Mouse (Mus musculus) heart, embryonic 13.5 days (tissue): Measurements from ENCODE around the gene Rspry1. TPM values are rescaled to one million over a fixed set of nuclear protein-coding genes. Genes with fewer than 3 reads are reported as not detected.

ENCODE experiments used
- ATAC-seq: fragments of 200-750 bp; cut with Nextera tagmentation; 2 replicates; pipeline ENCODE4 v1.8.0; 2017; ENCODE audit warnings: moderate TSS enrichment; ENCODE audit not compliant: insufficient number of reproducible peaks, low FRiP score, low TSS enrichment; ENCODE audit errors: extremely low read depth
- H3K27ac ChIP-seq: fragments of 300-500 bp; sonication (generic); replicated peaks from 2 replicates; pipeline ENCODE4 v1.5.1; 2015; ENCODE audit warnings: moderate library complexity, mild to moderate bottlenecking, inconsistent platforms
- H3K27me3 ChIP-seq: fragments of 300-500 bp; sonication (generic); replicated peaks from 2 replicates; pipeline ENCODE4 v1.6.1; 2015; ENCODE audit warnings: mild to moderate bottlenecking, inconsistent platforms
- H3K36me3 ChIP-seq: fragments of 300-500 bp; sonication (generic); 2 replicates; pipeline ENCODE4 v1.6.1; 2015; ENCODE audit warnings: mild to moderate bottlenecking, inconsistent platforms
- H3K4me1 ChIP-seq: fragments of 300-500 bp; sonication (generic); 2 replicates; pipeline ENCODE4 v1.6.1; 2015; ENCODE audit warnings: inconsistent platforms
- H3K4me2 ChIP-seq: fragments of 300-500 bp; sonication (generic); 2 replicates; pipeline ENCODE4 v1.6.1; 2015; ENCODE audit warnings: inconsistent platforms, mild to moderate bottlenecking, moderate library complexity
- H3K4me3 ChIP-seq: fragments of 300-500 bp; sonication (generic); 2 replicates; pipeline ENCODE4 v1.5.1; 2015; ENCODE audit warnings: moderate library complexity, mild to moderate bottlenecking, inconsistent platforms
- H3K9ac ChIP-seq: fragments of 300-500 bp; sonication (generic); 2 replicates; pipeline ENCODE4 v1.6.1; 2015; ENCODE audit warnings: inconsistent platforms, mild to moderate bottlenecking, moderate library complexity
- H3K9me3 ChIP-seq: fragments of 300-500 bp; sonication (generic); 2 replicates; pipeline ENCODE4 v1.6.1; 2016; ENCODE audit warnings: inconsistent platforms
- WGBS: fragments of 180-500 bp; shearing (Covaris S2); methylation state at CpG from one replicate; pipeline ENCODE4 v1.1.7; 2015; ENCODE audit warnings: mixed read lengths; 5-methylcytosine and 5-hydroxymethylcytosine counted together
- polyA plus RNA-seq: library from polyadenylated mRNA; unstranded; fragments of >200 nt; fragmentation: Nextera tagmentation; extraction: Ambion mirVana; gene quantifications from 2 replicates; pipeline ENCODE4 v1.2.1, GENCODE M21; 2015

Gene Rspry1
- polyA plus RNA-seq: 21.6 and 22.9 TPM in 2 replicates

- H3K4me1 ChIP-seq: peaks cover 31% of the 10 kb centered on the region
- ATAC-seq: peak; percentile 99
- H3K4me3 ChIP-seq: peak within 1 kb of the TSS; percentile 76
- H3K27me3 ChIP-seq: no peaks in the 10 kb centered on the region
- H3K36me3 ChIP-seq: no peaks in the 10 kb centered on the region
- WGBS: under 1% methylated on average over 54 of the region's 55 CpGs
- peak within 1 kb of the TSS; percentile 91 for H3K9ac ChIP-seq
- H3K4me2 ChIP-seq: peak within 1 kb of the TSS; percentile 97
- H3K27ac ChIP-seq: peak within 1 kb of the TSS; percentile 83
- H3K9me3 ChIP-seq: no peaks in the 10 kb centered on the region
Observed at GRCm38 (mm10) chr8:94601607-94602385, at the start of gene Rspry1, which contains the start of gene Fam192a. Gene Rspry1, plus strand, starts transcription at chr8:94601937. Gene Fam192a, minus strand, starts transcription at chr8:94601997.

GRCm38 (mm10) chr8:94552696-94553095, 49.0 kb upstream of the Rspry1 start:
- Histone ChIP-seq H3K9me3 (no peaks in the 10 kb centered on the region), H3K27ac (no peak overlapping the region), H3K4me2 (no peak overlapping the region), H3K4me3 (no peak overlapping the region), H3K4me1 (peaks cover 30% of the 10 kb centered on the region), H3K27me3 (0 out of 2 replicates have a peak, but pooled peaks cover 3% of the 10 kb centered on the region), H3K9ac (no peak overlapping the region), H3K36me3 (no peaks in the 10 kb centered on the region)
- ATAC-seq: no peak
- 88% methylated on average over 2 of the region's 2 CpGs for WGBS

GRCm38 (mm10) chr8:94557281-94557680, 44.5 kb upstream of the Rspry1 start:
- H3K27ac ChIP-seq: no peak overlapping the region
- 0 out of 2 replicates have a peak, but pooled peaks cover 2% of the 10 kb centered on the region for H3K4me1 ChIP-seq
- H3K36me3 ChIP-seq: no peaks in the 10 kb centered on the region
- WGBS: 63% methylated on average over 3 of the region's 3 CpGs
- no peak for ATAC-seq
- no peaks in the 10 kb centered on the region for H3K9me3 ChIP-seq
- no peak overlapping the region; the same call in 1 of the 2 replicates for H3K9ac ChIP-seq
- H3K4me3 ChIP-seq: no peak overlapping the region
- no peak overlapping the region for H3K4me2 ChIP-seq
- H3K27me3 ChIP-seq: 0 out of 2 replicates have a peak, but pooled peaks cover 3% of the 10 kb centered on the region

GRCm38 (mm10) chr8:94561256-94561655, 40.5 kb upstream of the Rspry1 start:
- no peaks in the 10 kb centered on the region for H3K27me3 ChIP-seq
- H3K27ac ChIP-seq: no peak overlapping the region
- no peak for ATAC-seq
- H3K4me1 ChIP-seq: 0 out of 2 replicates have a peak, but pooled peaks cover 2% of the 10 kb centered on the region
- H3K36me3 ChIP-seq: no peaks in the 10 kb centered on the region
- no peak overlapping the region for H3K4me3 ChIP-seq
- no peaks in the 10 kb centered on the region for H3K9me3 ChIP-seq
- WGBS: 73% methylated on average over 5 of the region's 5 CpGs
- H3K4me2 ChIP-seq: no peak overlapping the region
- no peak overlapping the region for H3K9ac ChIP-seq

- ATAC-seq: no peak
- Histone ChIP-seq H3K4me2 (no peak overlapping the region), H3K4me3 (no peak overlapping the region), H3K9me3 (no peaks in the 10 kb centered on the region), H3K36me3 (no peaks in the 10 kb centered on the region), H3K27me3 (no peaks in the 10 kb centered on the region), H3K4me1 (no peaks in the 10 kb centered on the region), H3K27ac (no peak overlapping the region), H3K9ac (no peak overlapping the region)
Observed at GRCm38 (mm10) chr8:94564421-94564820, 37.3 kb upstream of the Rspry1 start.

GRCm38 (mm10) chr8:94566033-94566432, 35.7 kb upstream of the Rspry1 start:
- H3K4me3 ChIP-seq: no peak overlapping the region
- H3K4me1 ChIP-seq: no peaks in the 10 kb centered on the region
- H3K9ac ChIP-seq: no peak overlapping the region
- no peak for ATAC-seq
- no peaks in the 10 kb centered on the region for H3K9me3 ChIP-seq
- no peak overlapping the region for H3K4me2 ChIP-seq
- WGBS: 58% methylated on average over 6 of the region's 6 CpGs
- H3K36me3 ChIP-seq: no peaks in the 10 kb centered on the region
- no peaks in the 10 kb centered on the region for H3K27me3 ChIP-seq
- H3K27ac ChIP-seq: no peak overlapping the region

- WGBS: 68% methylated on average over 15 of the region's 15 CpGs
- Histone ChIP-seq H3K36me3 (peaks cover 2% of the 10 kb centered on the region; the same call in 1 of the 2 replicates), H3K4me3 (no peak overlapping the region), H3K27ac (no peak overlapping the region), H3K27me3 (no peaks in the 10 kb centered on the region), H3K9ac (no peak overlapping the region), H3K4me1 (no peaks in the 10 kb centered on the region), H3K4me2 (no peak overlapping the region), H3K9me3 (no peaks in the 10 kb centered on the region)
- ATAC-seq: no peak
Observed at GRCm38 (mm10) chr8:94566446-94567158, 35.1 kb upstream of the Rspry1 start.

GRCm38 (mm10) chr8:94567159-94567849, 34.4 kb upstream of the Rspry1 start:
- no peak for ATAC-seq
- no peak overlapping the region for H3K27ac ChIP-seq
- H3K27me3 ChIP-seq: no peaks in the 10 kb centered on the region
- H3K9me3 ChIP-seq: no peaks in the 10 kb centered on the region
- no peak overlapping the region for H3K4me3 ChIP-seq
- no peaks in the 10 kb centered on the region for H3K4me1 ChIP-seq
- no peak overlapping the region for H3K9ac ChIP-seq
- H3K36me3 ChIP-seq: peaks cover 6% of the 10 kb centered on the region; the same call in 1 of the 2 replicates
- WGBS: 74% methylated on average over 8 of the region's 8 CpGs
- H3K4me2 ChIP-seq: no peak overlapping the region

- Histone ChIP-seq H3K27me3 (no peaks in the 10 kb centered on the region), H3K36me3 (peaks cover 12% of the 10 kb centered on the region), H3K9ac (no peak overlapping the region), H3K4me3 (no peak overlapping the region), H3K4me1 (no peaks in the 10 kb centered on the region), H3K27ac (no peak overlapping the region), H3K9me3 (no peaks in the 10 kb centered on the region), H3K4me2 (no peak overlapping the region)
- WGBS: 78% methylated on average over 8 of the region's 8 CpGs
- ATAC-seq: no peak
Observed at GRCm38 (mm10) chr8:94568098-94568497, 33.6 kb upstream of the Rspry1 start.

GRCm38 (mm10) chr8:94569419-94569818, 32.3 kb upstream of the Rspry1 start:
- Histone ChIP-seq H3K4me2 (no peak overlapping the region), H3K9ac (no peak overlapping the region), H3K9me3 (no peaks in the 10 kb centered on the region), H3K27me3 (no peaks in the 10 kb centered on the region), H3K36me3 (peaks cover 25% of the 10 kb centered on the region), H3K27ac (no peak overlapping the region), H3K4me3 (no peak overlapping the region), H3K4me1 (no peaks in the 10 kb centered on the region)
- WGBS: 79% methylated on average over 1 of the region's 1 CpGs
- no peak for ATAC-seq

- Histone ChIP-seq H3K9me3 (no peaks in the 10 kb centered on the region), H3K4me1 (no peaks in the 10 kb centered on the region), H3K27ac (no peak overlapping the region), H3K27me3 (no peaks in the 10 kb centered on the region), H3K36me3 (peaks cover 50% of the 10 kb centered on the region), H3K9ac (no peak overlapping the region), H3K4me3 (no peak overlapping the region), H3K4me2 (no peak overlapping the region)
- ATAC-seq: no peak
- 70% methylated on average over 2 of the region's 2 CpGs for WGBS
Observed at GRCm38 (mm10) chr8:94571896-94572295, 29.8 kb upstream of the Rspry1 start.
